Mouse (Mus musculus): Measurements from ENCODE around the gene Macrod2.

DNA sequence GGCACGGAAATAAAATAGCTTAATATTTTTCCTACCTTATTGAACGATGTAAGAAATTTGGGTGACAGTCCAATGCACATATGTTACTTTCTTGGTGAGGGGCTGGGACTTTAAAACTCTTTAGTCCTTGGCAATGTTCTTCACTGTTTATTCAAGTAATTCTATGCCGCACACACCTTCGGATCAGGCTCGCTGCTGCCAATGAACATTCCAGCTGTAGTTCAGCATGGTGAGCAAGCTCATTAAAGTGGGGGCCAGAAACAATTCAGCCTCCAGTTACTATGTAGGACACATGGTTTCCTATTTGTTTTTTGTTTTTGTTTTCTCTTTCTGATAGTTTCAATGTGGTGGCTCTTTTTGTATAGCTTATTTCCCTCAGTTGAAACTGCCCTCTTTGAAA is 267.6 kb downstream of the Macrod2 start:
- no peak for TF ChIP-seq CTCF (IDR thresholded peaks at IDR 0.05; ENCODE audit: low read depth, low read length)
- no peak for TF ChIP-seq POLR2A (IDR thresholded peaks at IDR 0.05; ENCODE audit: extremely low read depth, insufficient read depth, low read length)
